8 mouse cellular contexts compared by ENCODE assay signal in genomic region chr12:64965124-64966026, GRCm38 (mm10). TPM values are rescaled to one million over a fixed set of nuclear protein-coding genes. Genes with fewer than 3 reads are reported as not detected.
DNase-seq lines count a peak whose midpoint lies in the region; ATAC-seq lines count a peak whose summit lies in the region.

TSS of gene Klhl28 (minus strand) at chr12:64965534.
TSS of gene Togaram1 (plus strand) at chr12:64965804.

- H3K4me3 ChIP-seq in hindbrain, embryonic 12.5 days = peak within 1 kb of the TSS; percentile 85

- peak within 1 kb of the TSS; percentile 95 for H3K4me2 ChIP-seq in hindbrain, embryonic 12.5 days (replicated peaks)

- no peaks in the 10 kb centered on the region for H3K27me3 ChIP-seq in hindbrain, embryonic 12.5 days

- no peaks in the 10 kb centered on the region for H3K36me3 ChIP-seq in hindbrain, embryonic 12.5 days

- H3K9ac ChIP-seq in hindbrain, embryonic 12.5 days = peak within 1 kb of the TSS; percentile 94

- WGBS in hindbrain, embryonic 12.5 days = under 1% methylated on average over 45 of the region's 45 CpGs

- peak; percentile 99 for ATAC-seq in hindbrain, embryonic 12.5 days (ENCODE audit: low FRiP score)

- no peaks in the 10 kb centered on the region for H3K9me3 ChIP-seq in hindbrain, embryonic 12.5 days (replicated peaks)

- H3K4me1 ChIP-seq in hindbrain, embryonic 12.5 days = peaks cover 30% of the 10 kb centered on the region

- DNase-seq in NIH3T3 (ENCODE audit: low read depth) = peak; percentile 99
- DNase-seq in cerebellum, postnatal 10 days = peak; percentile 99
- DNase-seq in frontal cortex, postnatal 10 days (ENCODE audit: low spot score in 2 of 2) = peak; percentile 99
- peak; percentile 98 to 100 for DNase-seq in layer of hippocampus, postnatal 14 days (ENCODE audit: low spot score in 2 of 2)
- DNase-seq in lung, postnatal 14 days = peak; percentile 99
- DNase-seq in retina, adult 2 months (ENCODE audit: low read depth, low spot score) = peak; percentile 99
- peak; percentile 98 to 99 for DNase-seq in thymus, postnatal 36 days

- peak within 1 kb of the TSS; percentile 86 for H3K27ac ChIP-seq in hindbrain, embryonic 12.5 days

RNA-seq across cellular contexts. Expression of gene Klhl28, which starts in this region (rescaled TPM):
- 22.2 and 23.1 TPM in 2 replicates for polyA plus RNA-seq in hindbrain, embryonic 12.5 days (2016; fragmentation: Nextera tagmentation; extraction: Ambion mirVana)
- 10 to 100 TPM; 21.4 to 23.8 TPM for total RNA-seq in layer of hippocampus, postnatal 14 days (2021)

RNA-seq across cellular contexts. Expression of gene Togaram1, which starts in this region (rescaled TPM):
- polyA plus RNA-seq in hindbrain, embryonic 12.5 days (2016; fragmentation: Nextera tagmentation; extraction: Ambion mirVana) = 26.7 and 30.0 TPM in 2 replicates
- 10 to 100 TPM; 37.7 to 38.0 TPM for total RNA-seq in layer of hippocampus, postnatal 14 days (2021)

Comparison
In these comparisons a context has a peak if more than half of its experiments do, and no peak if none do; other contexts are left out.
1. Peak in every context shown above with its lines: DNase-seq, ATAC-seq, H3K4me3 ChIP-seq and H3K27ac ChIP-seq.